Comparison of ENCODE assay signal across 28 mouse cellular contexts in genomic region chr2:173624667-173625066, GRCm38 (mm10). TPM values are rescaled to one million over a fixed set of nuclear protein-coding genes. Genes with fewer than 3 reads are reported as not detected.
DNase-seq lines count a peak whose midpoint lies in the region; ATAC-seq and TF ChIP-seq lines count a peak whose summit lies in the region.
"Had no signal": no experiment of that assay in that cellular context is flagged by ENCODE, and none has a peak within 500 bp of the region (broad histone marks: within the 10 kb centered on the region; RNA-seq: fewer than 3 reads in every experiment).

No protein-coding gene starts in this region.

- H3K27me3 ChIP-seq in lung, embryonic 16.5 days (ENCODE audit: control insufficient read depth, insufficient read depth, low read depth, low read length): no peaks in the 10 kb centered on the region
- H3K27me3 ChIP-seq in limb, embryonic 10.5 days (ENCODE audit: low read depth, poor library complexity, severe bottlenecking): no peaks in the 10 kb centered on the region
- H3K27me3 ChIP-seq in embryonic facial prominence, embryonic 10.5 days (replicated peaks; ENCODE audit: low read depth, poor library complexity, severe bottlenecking): no peaks in the 10 kb centered on the region
- H3K27me3 ChIP-seq in heart, adult 2 months (ENCODE audit: control insufficient read depth, insufficient read depth, low read length): no peaks in the 10 kb centered on the region
- H3K27me3 ChIP-seq in midbrain, embryonic 14.5 days (ENCODE audit: control insufficient read depth, insufficient read depth, low read length): no peaks in the 10 kb centered on the region
- H3K27me3 ChIP-seq: forebrain, embryonic 13.5 days; neural tube, embryonic 12.5 days had no signal

- H3K4me1 ChIP-seq in lung, embryonic 16.5 days (replicated peaks; ENCODE audit: control insufficient read depth, insufficient read depth, low read length): peaks cover 2% of the 10 kb centered on the region; the same call in 1 of the 2 replicates
- peaks cover 8% of the 10 kb centered on the region for H3K4me1 ChIP-seq in limb, embryonic 10.5 days
- peaks cover 11% of the 10 kb centered on the region for H3K4me1 ChIP-seq in embryonic facial prominence, embryonic 10.5 days
- peaks cover 5% of the 10 kb centered on the region for H3K4me1 ChIP-seq in heart, adult 2 months (ENCODE audit: control insufficient read depth, insufficient read depth, low read length)
- peaks cover 5% of the 10 kb centered on the region; the same call in 1 of the 2 replicates for H3K4me1 ChIP-seq in midbrain, embryonic 14.5 days (ENCODE audit: control insufficient read depth, insufficient read depth, low read length)
- H3K4me1 ChIP-seq: forebrain, embryonic 13.5 days had no signal

- no peak overlapping the region for H3K9ac ChIP-seq in lung, embryonic 16.5 days (ENCODE audit: low read length)
- no peak overlapping the region for H3K9ac ChIP-seq in heart, adult 2 months (ENCODE audit: low read depth, low read length)
- H3K9ac ChIP-seq in midbrain, embryonic 14.5 days (replicated peaks; ENCODE audit: low read length): no peak overlapping the region
- H3K9ac ChIP-seq: forebrain, embryonic 13.5 days; liver, postnatal 0 days; neural tube, embryonic 12.5 days had no signal

- TF ChIP-seq EP300 in heart, adult 2 months (IDR thresholded peaks at IDR 0.05; ENCODE audit: insufficient read depth, low read depth, low read length): no peak

- no peak overlapping the region for H3K4me2 ChIP-seq in lung, embryonic 16.5 days (ENCODE audit: low read depth, low read length)
- H3K4me2 ChIP-seq in midbrain, embryonic 14.5 days (ENCODE audit: low read length): no peak overlapping the region
- H3K4me2 ChIP-seq: forebrain, embryonic 13.5 days; neural tube, embryonic 12.5 days had no signal

- no peaks in the 10 kb centered on the region for H3K36me3 ChIP-seq in lung, embryonic 16.5 days (ENCODE audit: control insufficient read depth, insufficient read depth, low read length)
- H3K36me3 ChIP-seq in limb, embryonic 10.5 days: no peaks in the 10 kb centered on the region
- H3K36me3 ChIP-seq in embryonic facial prominence, embryonic 10.5 days (replicated peaks): no peaks in the 10 kb centered on the region
- H3K36me3 ChIP-seq in heart, adult 2 months (ENCODE audit: control insufficient read depth, insufficient read depth, low read length): no peaks in the 10 kb centered on the region
- H3K36me3 ChIP-seq in midbrain, embryonic 14.5 days (ENCODE audit: control insufficient read depth, insufficient read depth, low read length): no peaks in the 10 kb centered on the region
- H3K36me3 ChIP-seq: heart, embryonic 10.5 days; hindbrain, embryonic 10.5 days; neural tube, embryonic 12.5 days had no signal

- no peak for TF ChIP-seq CTCF in heart, adult 2 months (IDR thresholded peaks at IDR 0.05)

- TF ChIP-seq POLR2A in heart, adult 2 months (IDR thresholded peaks at IDR 0.05; ENCODE audit: insufficient read depth, low read depth, low read length): no peak

- no peak overlapping the region for H3K4me3 ChIP-seq in lung, embryonic 16.5 days (ENCODE audit: low read length)
- H3K4me3 ChIP-seq in limb, embryonic 10.5 days: no peak overlapping the region
- H3K4me3 ChIP-seq in embryonic facial prominence, embryonic 10.5 days: no peak overlapping the region
- no peak overlapping the region for H3K4me3 ChIP-seq in heart, adult 2 months
- no peak overlapping the region for H3K4me3 ChIP-seq in midbrain, embryonic 14.5 days (replicated peaks; ENCODE audit: low read depth, low read length)
- H3K4me3 ChIP-seq: forebrain, embryonic 13.5 days; heart, embryonic 10.5 days; hindbrain, embryonic 10.5 days; neural tube, embryonic 12.5 days had no signal

- ATAC-seq in lung, embryonic 16.5 days (ENCODE audit: low read depth): peak; percentile 34; the same call in 1 of the 2 replicates
- ATAC-seq in midbrain, embryonic 14.5 days (ENCODE audit: low FRiP score, low TSS enrichment): no peak
- ATAC-seq: forebrain, embryonic 13.5 days; hindbrain, postnatal 0 days; liver, postnatal 0 days had no signal

- WGBS in lung, embryonic 16.5 days: 55% methylated on average over 7 of the region's 7 CpGs
- 78% methylated on average over 7 of the region's 7 CpGs for WGBS in limb, embryonic 10.5 days
- 75% methylated on average over 7 of the region's 7 CpGs for WGBS in embryonic facial prominence, embryonic 10.5 days
- 74% methylated on average over 7 of the region's 7 CpGs for WGBS in heart, adult 2 months
- WGBS in midbrain, embryonic 14.5 days: 85% methylated on average over 7 of the region's 7 CpGs

- H3K79me2 ChIP-seq in heart, adult 2 months (replicated peaks; ENCODE audit: control insufficient read depth, insufficient read depth, low read length): no peaks in the 10 kb centered on the region

- H3K27ac ChIP-seq in lung, embryonic 16.5 days (ENCODE audit: low read length): no peak overlapping the region
- 0 out of 2 replicates have a peak overlapping the region, but pooled peaks have one; percentile 16 for H3K27ac ChIP-seq in limb, embryonic 10.5 days
- H3K27ac ChIP-seq in embryonic facial prominence, embryonic 10.5 days (replicated peaks): no peak overlapping the region
- H3K27ac ChIP-seq in heart, adult 2 months: no peak overlapping the region
- H3K27ac ChIP-seq in midbrain, embryonic 14.5 days (replicated peaks; ENCODE audit: low read depth, low read length): no peak overlapping the region
- H3K27ac ChIP-seq: forebrain, embryonic 13.5 days; heart, embryonic 10.5 days; hindbrain, embryonic 10.5 days; hindbrain, postnatal 0 days; neural tube, embryonic 12.5 days had no signal

- H3K9me3 ChIP-seq in lung, embryonic 16.5 days (ENCODE audit: control insufficient read depth, low read length): no peaks in the 10 kb centered on the region
- H3K9me3 ChIP-seq in limb, embryonic 10.5 days (replicated peaks): no peaks in the 10 kb centered on the region
- H3K9me3 ChIP-seq in embryonic facial prominence, embryonic 10.5 days: no peaks in the 10 kb centered on the region
- no peaks in the 10 kb centered on the region for H3K9me3 ChIP-seq in midbrain, embryonic 14.5 days (ENCODE audit: control insufficient read depth, low read length)
- H3K9me3 ChIP-seq: forebrain, embryonic 13.5 days; heart, embryonic 10.5 days; hindbrain, embryonic 10.5 days; neural tube, embryonic 12.5 days had no signal

- intact Hi-C loops in heart, adult 2 months (cut with DNase I): no loop called here

- DNase-seq in lung, adult 18-20 months: no peak
- DNase-seq in 416B (ENCODE audit: low read depth): peak; percentile 63
- no peak for DNase-seq in limb, embryonic 10.5 days (ENCODE audit: low spot score)
- peak; percentile 26 to 28 for DNase-seq in thymus, postnatal 10 days (ENCODE audit: low spot score in 2 of 2)
- DNase-seq in embryonic facial prominence, embryonic 10.5 days (ENCODE audit: low spot score): no peak
- DNase-seq in heart, adult 2 months: no peak
- DNase-seq in midbrain, embryonic 14.5 days: no peak
- DNase-seq: cerebellum, adult 18-20 months; cerebellum, postnatal 25 days; kidney, adult 11 months; kidney, postnatal 14 days; liver, postnatal 0 days had no signal

RNA-seq across cellular contexts. Expression of gene Rab22a, which starts 34.9 kb away (rescaled TPM):
- 29.7 and 34.1 TPM in 2 replicates for polyA plus RNA-seq in lung, embryonic 16.5 days (2015; fragmentation: Nextera tagmentation; extraction: Ambion mirVana)
- polyA plus RNA-seq in limb, embryonic 10.5 days (2016; fragmentation: Nextera tagmentation; extraction: Ambion mirVana): 23.8 and 28.4 TPM in 2 replicates
- polyA plus RNA-seq in embryonic facial prominence, embryonic 10.5 days (2016; fragmentation: Nextera tagmentation; extraction: Ambion mirVana): 24.2 and 24.6 TPM in 2 replicates
- total RNA-seq in heart, adult 2 months (2021): 10 to 100 TPM; 33.4 to 40.9 TPM
- polyA plus RNA-seq in heart, adult 2 months (2012; rRNA removed): 11.1 and 14.6 TPM in 2 replicates
- polyA plus RNA-seq in midbrain, embryonic 14.5 days (2014; fragmentation: Nextera tagmentation; extraction: Ambion mirVana): 28.4 and 36.9 TPM in 2 replicates

RNA-seq across cellular contexts. Expression of gene Ankrd60, which starts 46.5 kb away (rescaled TPM):
- polyA plus RNA-seq in lung, embryonic 16.5 days (2015; fragmentation: Nextera tagmentation; extraction: Ambion mirVana): not detected in 2 replicates
- not detected in 2 replicates for polyA plus RNA-seq in limb, embryonic 10.5 days (2016; fragmentation: Nextera tagmentation; extraction: Ambion mirVana)
- not detected in 2 replicates for polyA plus RNA-seq in embryonic facial prominence, embryonic 10.5 days (2016; fragmentation: Nextera tagmentation; extraction: Ambion mirVana)
- not detected for total RNA-seq in heart, adult 2 months (2021)
- polyA plus RNA-seq in heart, adult 2 months (2012; rRNA removed): not detected in 2 replicates
- polyA plus RNA-seq in midbrain, embryonic 14.5 days (2014; fragmentation: Nextera tagmentation; extraction: Ambion mirVana): not detected in 2 replicates
- total RNA-seq: adrenal gland, adult 18-20 months; adrenal gland, postnatal 4 days; gastrocnemius, adult 8-10 months; hindbrain, postnatal 0 days; layer of hippocampus, adult 8-10 months; left cerebral cortex, postnatal 25 days; liver, adult 2 months had no signal
- polyA plus RNA-seq: embryonic facial prominence, embryonic 11.5 days; forebrain, embryonic 13.5 days; frontal cortex, adult 2 months; heart, embryonic 10.5 days; heart, postnatal 0 days; hindbrain, embryonic 10.5 days; hindbrain, postnatal 0 days; liver, adult 2 months; liver, postnatal 0 days; neural tube, embryonic 12.5 days; small intestine, adult 2 months had no signal

Comparison
In these comparisons a context has a peak if more than half of its experiments do, and no peak if none do; other contexts are left out.
1. DNase-seq: peak in 416B (single experiment) and thymus, postnatal 10 days (2 of 2); none in lung, adult 18-20 months (0 of 2), limb, embryonic 10.5 days (single experiment), embryonic facial prominence, embryonic 10.5 days (single experiment), heart, adult 2 months (0 of 2) and midbrain, embryonic 14.5 days (single experiment).